Mouse (Mus musculus): ENCODE data around the gene Tmsb4x. TPM values are rescaled to one million over a fixed set of nuclear protein-coding genes. Genes with fewer than 3 reads are reported as not detected.

Tmsb4x gene
- polyA plus RNA-seq (2012; rRNA removed): 3,343 and 3,388 TPM in 2 replicates

GRCm38 (mm10) chrX:167208978-167209754 lies at the start of gene Tmsb4x:
Gene Tmsb4x, minus strand, starts transcription at chrX:167209315.

Other genes starting within 250 kb of the Tmsb4x start
- gene Tlr8, start 55.0 kb upstream of the Tmsb4x start, polyA plus RNA-seq (2012; rRNA removed): 0.05 and 0.06 TPM in 2 replicates
- 0.51 and 0.53 TPM in 2 replicates for gene Tlr7, start 121.2 kb upstream of the Tmsb4x start, polyA plus RNA-seq (2012; rRNA removed)
- 7.8 and 8.8 TPM in 2 replicates for gene Prps2, start 173.4 kb upstream of the Tmsb4x start, polyA plus RNA-seq (2012; rRNA removed)

Data from central nervous system, embryonic 18 days (tissue).